Mouse (Mus musculus) neural tube, embryonic 14.5 days (tissue): ENCODE measurements around the gene Glis1. TPM values are rescaled to one million over a fixed set of nuclear protein-coding genes. Genes with fewer than 3 reads are reported as not detected.

ENCODE experiments used
- ATAC-seq: fragments of 200-750 bp; cut with Nextera tagmentation; 2 replicates; pipeline ENCODE4 v1.8.0; 2017; ENCODE audit warnings: low read depth, mild to moderate bottlenecking, moderate TSS enrichment, moderate library complexity
- H3K27ac ChIP-seq: fragments of 300-500 bp; sonication (generic); 2 replicates; pipeline ENCODE4 v1.5.1; 2014; ENCODE audit warnings: low read depth, mild to moderate bottlenecking, control low read depth, low read length, moderate library complexity, mixed read lengths
- H3K27me3 ChIP-seq: fragments of 300-500 bp; sonication (generic); 2 replicates; pipeline ENCODE4 v1.6.1; 2014; ENCODE audit warnings: low read length; ENCODE audit not compliant: control insufficient read depth, insufficient read depth
- H3K36me3 ChIP-seq: fragments of 300-500 bp; sonication (generic); 2 replicates; pipeline ENCODE4 v1.6.1; 2014; ENCODE audit warnings: low read length, mixed read lengths; ENCODE audit not compliant: control insufficient read depth, insufficient read depth
- H3K4me1 ChIP-seq: fragments of 300-500 bp; sonication (generic); 2 replicates; pipeline ENCODE4 v1.6.1; 2014; ENCODE audit warnings: low read length; ENCODE audit not compliant: control insufficient read depth, insufficient read depth
- H3K4me2 ChIP-seq: fragments of 300-500 bp; sonication (generic); 2 replicates; pipeline ENCODE4 v1.6.1; 2014; ENCODE audit warnings: mild to moderate bottlenecking, low read depth, low read length, control low read depth
- H3K4me3 ChIP-seq: fragments of 300-500 bp; sonication (generic); 2 replicates; pipeline ENCODE4 v1.5.1; 2014; ENCODE audit warnings: low read depth, low read length, control low read depth, mixed read lengths
- H3K9ac ChIP-seq: fragments of 300-500 bp; sonication (generic); replicated peaks from 2 replicates; pipeline ENCODE4 v1.6.1; 2014; ENCODE audit warnings: low read depth, mild to moderate bottlenecking, control low read depth, low read length, mixed read lengths
- H3K9me3 ChIP-seq: fragments of 300-500 bp; sonication (generic); 2 replicates; pipeline ENCODE4 v1.6.1; 2016; ENCODE audit warnings: low read length; ENCODE audit not compliant: control insufficient read depth
- WGBS: fragments of 180-500 bp; shearing (Covaris S2); extraction: QIAGEN DNeasy Blood & Tissue Kit; methylation state at CpG from one replicate; pipeline ENCODE4 v1.1.7; 2014; 5-methylcytosine and 5-hydroxymethylcytosine counted together
- polyA plus RNA-seq: library from polyadenylated mRNA; unstranded; fragments of >200 nt; fragmentation: Nextera tagmentation; extraction: Ambion mirVana; gene quantifications from 2 replicates; pipeline ENCODE4 v1.2.1, GENCODE M21; 2014

Gene Glis1
- polyA plus RNA-seq, 1 experiment from 2014 or later = 5.7 TPM

DNA sequence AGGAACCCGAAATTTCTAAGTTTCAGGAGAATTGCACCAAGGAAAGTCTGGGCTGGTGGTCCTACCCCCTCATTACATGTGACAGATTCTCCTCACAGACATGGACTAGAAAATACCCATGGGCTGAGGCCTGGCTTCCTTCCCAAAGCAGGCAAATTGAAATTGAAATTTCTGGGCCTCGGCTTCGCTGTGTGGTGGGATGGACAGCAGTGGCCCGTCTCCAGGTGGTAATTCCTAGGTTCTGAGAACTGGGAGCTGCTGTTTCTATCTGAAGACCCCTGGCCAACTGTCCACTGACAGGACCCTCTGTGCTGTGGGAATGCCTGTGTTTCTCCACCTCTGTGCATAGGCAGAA is 49.8 kb downstream of the Glis1 start:
- Histone ChIP-seq H3K4me1 (no peaks in the 10 kb centered on the region), H3K9ac (no peak overlapping the region), H3K4me2 (no peak overlapping the region), H3K27ac (no peak overlapping the region), H3K4me3 (no peak overlapping the region), H3K27me3 (no peaks in the 10 kb centered on the region), H3K9me3 (no peaks in the 10 kb centered on the region), H3K36me3 (no peaks in the 10 kb centered on the region)
- ATAC-seq = no peak
- 80% methylated on average over 4 of the region's 4 CpGs for WGBS

DNA sequence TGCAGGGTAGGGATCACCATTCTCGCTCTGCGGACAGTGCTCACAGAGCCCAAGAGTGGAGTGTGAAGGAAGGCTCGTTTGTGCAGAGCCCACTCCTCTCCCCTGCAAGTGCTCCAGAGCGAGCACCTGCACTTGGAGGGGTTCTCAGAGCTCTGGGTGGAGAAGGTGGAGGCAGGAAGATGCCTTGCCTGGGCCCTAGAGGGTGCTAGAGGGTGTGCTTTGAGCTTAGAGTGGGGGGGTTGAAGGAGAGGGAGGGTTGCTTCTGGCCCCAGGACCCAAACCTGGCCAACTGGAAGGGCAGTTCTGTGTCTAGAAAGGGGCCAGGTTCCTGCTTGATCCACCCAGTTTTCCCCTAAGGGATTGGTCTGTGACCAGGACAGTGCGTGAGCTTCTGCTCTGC is 51.5 kb downstream of the Glis1 start:
- no peaks in the 10 kb centered on the region for H3K27me3 ChIP-seq
- WGBS = 68% methylated on average over 5 of the region's 5 CpGs
- H3K27ac ChIP-seq = no peak overlapping the region
- no peak overlapping the region for H3K9ac ChIP-seq
- H3K4me3 ChIP-seq = no peak overlapping the region
- no peaks in the 10 kb centered on the region for H3K9me3 ChIP-seq
- H3K4me1 ChIP-seq = no peaks in the 10 kb centered on the region
- ATAC-seq = no peak
- no peak overlapping the region for H3K4me2 ChIP-seq
- no peaks in the 10 kb centered on the region for H3K36me3 ChIP-seq

DNA sequence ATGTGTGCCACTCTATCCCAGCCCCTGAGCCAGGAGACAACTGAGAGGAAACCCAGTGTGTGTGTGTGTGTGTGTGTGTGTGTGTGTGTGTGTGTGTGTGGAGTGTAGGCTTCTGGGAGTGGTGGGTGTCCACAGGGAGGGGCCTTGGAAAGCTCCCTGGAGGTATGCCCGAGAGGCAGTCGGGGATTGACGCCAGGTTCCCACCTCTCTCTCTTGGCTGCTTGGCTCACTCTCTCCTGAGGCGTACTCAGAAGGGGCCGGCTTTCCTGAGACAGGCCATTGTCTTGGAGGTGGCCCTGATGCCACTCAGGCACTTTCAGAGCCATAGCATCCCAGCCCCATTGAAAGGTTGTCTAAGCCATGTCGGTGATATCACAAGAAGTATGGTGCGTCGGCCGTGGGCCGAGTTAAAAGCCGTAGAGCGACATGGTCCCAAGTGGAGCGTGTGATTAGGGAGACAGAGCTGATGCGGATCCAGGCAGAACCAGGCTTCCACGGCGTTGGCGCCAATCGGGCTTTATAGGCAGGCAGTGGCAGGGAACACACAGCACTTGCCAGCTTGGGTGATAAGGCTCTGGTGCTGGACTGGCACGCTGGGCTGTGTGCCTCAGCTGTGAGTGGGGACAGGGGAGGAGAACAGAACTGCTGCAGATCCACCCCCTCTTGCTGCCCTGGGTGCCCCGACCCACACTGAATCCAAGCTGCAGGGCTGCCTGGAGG is 54.9 kb downstream of the Glis1 start:
- Histone ChIP-seq H3K27me3 (no peaks in the 10 kb centered on the region), H3K9ac (no peak overlapping the region), H3K4me2 (no peak overlapping the region), H3K36me3 (no peaks in the 10 kb centered on the region), H3K9me3 (no peaks in the 10 kb centered on the region), H3K4me3 (no peak overlapping the region), H3K4me1 (no peaks in the 10 kb centered on the region), H3K27ac (no peak overlapping the region)
- no peak for ATAC-seq
- WGBS = 87% methylated on average over 20 of the region's 20 CpGs

DNA sequence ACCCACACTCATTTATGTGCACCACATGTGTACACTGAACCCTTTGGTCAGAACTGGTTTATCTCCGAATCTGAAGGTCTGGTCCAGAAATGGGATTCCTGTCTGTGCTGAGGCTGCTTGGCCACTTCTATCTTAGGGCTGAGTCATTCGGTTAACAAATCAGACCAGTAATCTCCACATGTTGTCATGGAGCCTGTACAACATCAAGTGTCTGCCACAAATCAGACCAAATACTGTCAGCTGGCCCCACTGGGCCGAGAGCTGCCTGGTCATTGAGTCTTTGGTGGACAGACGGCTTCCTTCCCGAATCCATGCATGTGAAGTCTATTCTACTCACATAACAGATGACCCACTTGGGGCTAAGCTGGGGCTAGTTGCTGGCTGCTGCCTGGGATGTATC is 58.6 kb downstream of the Glis1 start:
- Histone ChIP-seq H3K4me2 (no peak overlapping the region), H3K9me3 (no peaks in the 10 kb centered on the region), H3K36me3 (no peaks in the 10 kb centered on the region), H3K27me3 (no peaks in the 10 kb centered on the region), H3K4me1 (no peaks in the 10 kb centered on the region), H3K9ac (no peak overlapping the region), H3K27ac (no peak overlapping the region), H3K4me3 (no peak overlapping the region)
- WGBS = 55% methylated on average over 5 of the region's 5 CpGs
- no peak for ATAC-seq

DNA sequence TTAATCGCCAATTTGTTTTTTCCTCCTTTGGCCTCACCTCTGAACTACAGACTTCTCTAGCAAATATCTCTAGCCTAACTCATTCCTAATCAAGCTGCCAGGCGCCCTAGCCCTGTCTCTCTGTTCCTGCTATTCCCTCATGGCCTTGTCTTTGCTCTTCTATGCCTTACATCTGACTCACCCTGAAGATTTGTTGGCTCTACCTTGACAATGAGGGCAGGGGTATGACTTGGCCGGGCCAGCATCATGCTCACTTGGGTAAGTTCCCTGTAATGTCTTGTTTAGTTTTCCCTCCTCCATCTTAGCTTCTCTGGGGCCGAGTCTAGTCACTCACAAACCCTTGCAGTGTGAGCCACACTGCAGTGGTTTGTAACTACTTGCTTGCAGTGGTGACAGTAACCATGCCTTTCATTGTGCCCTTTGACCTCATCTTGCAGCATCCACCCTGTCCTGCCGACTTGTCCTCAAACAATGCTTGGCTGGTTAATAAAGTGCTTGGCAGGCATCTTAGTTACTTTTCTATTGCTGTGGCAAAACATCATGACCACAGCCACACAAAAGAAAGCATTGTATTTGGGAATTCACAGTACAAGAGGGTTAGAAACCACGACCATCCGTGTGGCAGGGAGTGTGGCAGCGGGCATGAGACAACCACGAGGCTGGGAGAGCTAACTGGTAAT is 61.5 kb downstream of the Glis1 start:
- H3K27ac ChIP-seq = no peak overlapping the region
- H3K9me3 ChIP-seq = no peaks in the 10 kb centered on the region
- no peak overlapping the region for H3K4me2 ChIP-seq
- no peaks in the 10 kb centered on the region for H3K27me3 ChIP-seq
- no peaks in the 10 kb centered on the region for H3K36me3 ChIP-seq
- H3K4me3 ChIP-seq = no peak overlapping the region
- H3K4me1 ChIP-seq = no peaks in the 10 kb centered on the region
- H3K9ac ChIP-seq = no peak overlapping the region
- 66% methylated on average over 9 of the region's 9 CpGs for WGBS
- no peak for ATAC-seq

DNA sequence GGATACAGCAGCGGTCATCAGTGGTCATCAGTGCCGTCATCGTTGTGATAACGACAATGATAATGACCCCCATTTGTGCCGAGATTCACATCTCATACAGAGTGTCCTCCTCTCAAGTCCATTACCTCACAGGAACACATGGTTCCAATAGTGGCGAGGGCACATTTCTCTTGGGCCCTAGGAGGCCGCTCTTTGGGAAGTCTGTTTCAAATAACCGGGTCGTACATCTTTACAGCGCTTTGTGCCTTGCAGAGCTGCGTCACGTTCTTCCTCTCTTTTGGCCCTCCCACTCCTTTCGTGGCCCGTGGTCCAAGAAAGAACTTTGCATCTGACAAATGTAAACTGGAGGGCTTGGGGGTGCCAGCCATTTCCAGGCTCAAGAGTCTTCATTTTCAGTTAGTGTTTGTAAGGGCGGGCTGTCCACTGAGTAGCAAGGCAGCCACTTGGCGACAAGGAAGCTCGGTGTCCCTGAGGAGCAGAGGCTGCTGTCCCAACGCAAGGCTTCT is 63.1 kb downstream of the Glis1 start:
- Histone ChIP-seq H3K9ac (no peak overlapping the region), H3K27me3 (no peaks in the 10 kb centered on the region), H3K4me2 (no peak overlapping the region), H3K4me1 (no peaks in the 10 kb centered on the region), H3K4me3 (no peak overlapping the region), H3K27ac (no peak overlapping the region), H3K9me3 (no peaks in the 10 kb centered on the region), H3K36me3 (no peaks in the 10 kb centered on the region)
- ATAC-seq = no peak
- 79% methylated on average over 18 of the region's 18 CpGs for WGBS

DNA sequence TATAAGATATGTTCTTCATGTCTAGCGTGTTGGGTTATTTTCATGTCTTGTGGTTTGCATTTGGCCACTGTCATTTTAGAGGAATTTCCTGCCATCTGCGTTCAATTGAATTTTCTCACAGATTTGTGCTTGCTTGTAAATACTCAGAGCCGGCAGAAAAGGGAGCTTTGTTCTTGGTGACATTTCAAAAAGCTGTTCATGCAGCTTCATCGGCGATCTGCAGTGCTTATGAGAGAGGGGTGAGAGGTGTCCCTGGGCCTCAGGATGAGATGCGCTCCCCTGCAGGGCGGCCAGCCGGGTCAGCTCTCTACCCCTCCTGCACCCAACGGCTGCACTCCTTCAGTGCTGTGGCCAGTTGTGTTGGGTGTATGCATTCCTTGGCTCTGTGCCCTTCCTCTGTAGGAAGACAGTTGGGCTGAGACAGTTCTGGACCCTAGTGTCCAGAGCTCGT is 68.2 kb downstream of the Glis1 start:
- no peak overlapping the region for H3K4me2 ChIP-seq
- no peak overlapping the region for H3K27ac ChIP-seq

DNA sequence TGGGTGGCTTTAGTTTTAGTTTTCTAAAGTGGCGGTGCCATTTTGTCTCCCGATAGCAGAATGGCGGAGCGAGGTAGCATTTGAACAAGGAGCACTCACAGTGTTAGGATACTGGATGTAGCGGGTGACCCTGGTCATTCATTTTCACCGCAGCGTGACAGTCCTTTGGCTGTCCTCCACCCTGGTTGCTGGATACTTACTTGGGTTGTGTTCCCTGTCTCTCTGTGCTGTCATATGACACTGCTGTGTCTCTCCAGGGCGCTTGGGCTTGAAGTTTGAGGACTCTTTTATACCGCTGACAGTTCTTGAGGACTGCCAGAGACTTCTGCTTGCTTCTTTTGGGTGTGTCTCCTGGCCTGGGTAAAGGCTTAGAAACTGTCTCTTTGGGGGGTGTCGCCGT is 80.6 kb downstream of the Glis1 start:
- no peak for ATAC-seq
- Histone ChIP-seq H3K36me3 (no peaks in the 10 kb centered on the region), H3K4me2 (no peak overlapping the region), H3K9ac (no peak overlapping the region), H3K9me3 (no peaks in the 10 kb centered on the region), H3K4me3 (no peak overlapping the region), H3K27ac (no peak overlapping the region), H3K27me3 (no peaks in the 10 kb centered on the region), H3K4me1 (no peaks in the 10 kb centered on the region)
- WGBS = 94% methylated on average over 11 of the region's 11 CpGs

More for the DNA sequence above, 68.2 kb downstream of the Glis1 start:
- Histone ChIP-seq H3K4me3 (no peak overlapping the region), H3K36me3 (no peaks in the 10 kb centered on the region), H3K9ac (no peak overlapping the region), H3K4me1 (no peaks in the 10 kb centered on the region), H3K27me3 (no peaks in the 10 kb centered on the region), H3K9me3 (no peaks in the 10 kb centered on the region)
- 61% methylated on average over 10 of the region's 10 CpGs for WGBS
- no peak for ATAC-seq

DNA sequence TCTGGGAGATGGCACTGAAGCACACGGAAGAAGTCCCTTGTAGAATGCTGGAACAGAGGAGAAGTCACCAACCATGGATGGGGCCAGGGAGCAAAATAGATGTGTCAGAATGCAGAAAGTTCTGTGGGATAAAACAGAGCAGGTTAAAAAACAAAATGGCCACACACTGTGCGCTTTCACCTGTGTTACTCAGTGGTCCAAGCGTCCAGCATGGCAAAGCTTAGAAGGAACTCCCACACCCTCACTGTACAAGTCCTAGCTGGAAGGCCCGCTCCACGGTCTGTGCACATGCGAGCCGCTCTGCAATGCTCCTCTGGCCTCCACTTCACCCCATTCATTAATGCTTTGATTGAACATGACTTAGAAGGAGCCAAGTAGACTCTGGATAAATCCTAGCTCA is 81.2 kb downstream of the Glis1 start:
- Histone ChIP-seq H3K4me1 (no peaks in the 10 kb centered on the region), H3K4me3 (no peak overlapping the region), H3K9me3 (no peaks in the 10 kb centered on the region), H3K4me2 (no peak overlapping the region), H3K27ac (no peak overlapping the region), H3K36me3 (no peaks in the 10 kb centered on the region), H3K9ac (no peak overlapping the region), H3K27me3 (no peaks in the 10 kb centered on the region)
- ATAC-seq = no peak
- 94% methylated on average over 7 of the region's 7 CpGs for WGBS
